Mouse (Mus musculus) spleen, postnatal 10 days (tissue): ENCODE measurements around the gene Sccpdh.

Experiments used
- DNase-seq, 2 experiments: peaks; one replicate each; pipeline ENCODE4 v3.0.0; 2021 to 2022; ENCODE audit warnings: low spot score in 2 of 2

Sccpdh gene

DNA sequence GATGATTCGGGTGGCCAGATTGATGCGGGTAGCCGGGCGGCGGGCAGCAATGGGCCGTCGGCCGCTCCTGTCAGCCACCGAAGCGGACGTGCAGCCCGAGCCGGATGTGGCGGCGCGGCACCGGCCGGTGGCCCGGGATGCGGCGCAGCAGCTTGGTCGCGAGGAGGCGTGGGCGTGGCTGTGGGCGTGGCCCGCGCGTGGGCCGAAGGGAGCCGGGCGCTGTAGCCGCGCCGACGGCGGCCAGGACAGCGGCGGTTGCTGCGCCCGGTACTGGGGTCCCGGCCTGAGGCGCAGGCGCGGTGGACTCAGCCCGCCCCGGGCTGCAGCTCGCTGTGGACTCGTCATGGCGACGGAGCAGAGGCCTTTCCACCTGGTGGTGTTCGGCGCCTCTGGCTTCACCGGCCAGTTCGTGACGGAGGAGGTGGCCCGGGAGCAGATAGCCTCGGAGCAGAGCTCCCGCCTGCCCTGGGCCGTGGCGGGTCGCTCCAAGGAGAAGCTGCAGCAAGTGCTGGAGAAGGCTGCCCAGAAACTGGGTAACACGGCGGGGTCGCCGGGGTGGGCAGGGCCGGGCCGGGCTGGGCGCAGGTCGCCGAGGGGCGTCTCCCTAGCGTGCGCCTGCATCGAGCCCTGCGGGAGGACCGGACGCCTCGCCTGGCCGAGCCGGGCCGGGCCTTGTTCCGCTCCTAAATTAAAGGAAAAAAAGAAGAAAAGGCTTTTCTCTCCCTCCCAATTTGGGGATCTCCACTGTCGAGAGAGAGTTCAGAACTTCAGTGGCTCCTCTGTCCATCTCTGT lies at the start of gene Sccpdh:
Sccpdh (plus strand) TSS at position 198 of the 793 bp plus-strand sequence.
- peak; percentile 74 to 87 for DNase-seq

DNA sequence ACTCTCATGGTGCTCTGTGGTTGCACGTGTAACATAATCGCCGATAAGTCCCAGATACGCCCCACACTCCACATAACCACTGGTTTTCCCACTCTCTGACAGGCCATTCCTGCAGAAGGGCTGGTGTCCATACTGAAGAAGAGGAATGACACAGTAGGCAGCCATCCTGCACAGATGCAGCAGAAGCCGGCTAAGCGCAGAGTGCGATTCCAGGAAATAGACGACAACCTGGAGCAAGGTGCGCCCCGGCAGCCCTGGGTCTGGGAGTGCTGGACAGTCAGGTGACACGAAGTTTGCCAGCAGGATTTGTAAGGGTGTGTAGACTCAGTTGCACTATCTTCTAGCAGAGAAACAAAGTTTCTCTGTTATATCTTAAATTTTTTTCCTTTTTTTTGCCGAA lies 45.3 kb upstream of the Sccpdh start:
- no peak for DNase-seq

DNA sequence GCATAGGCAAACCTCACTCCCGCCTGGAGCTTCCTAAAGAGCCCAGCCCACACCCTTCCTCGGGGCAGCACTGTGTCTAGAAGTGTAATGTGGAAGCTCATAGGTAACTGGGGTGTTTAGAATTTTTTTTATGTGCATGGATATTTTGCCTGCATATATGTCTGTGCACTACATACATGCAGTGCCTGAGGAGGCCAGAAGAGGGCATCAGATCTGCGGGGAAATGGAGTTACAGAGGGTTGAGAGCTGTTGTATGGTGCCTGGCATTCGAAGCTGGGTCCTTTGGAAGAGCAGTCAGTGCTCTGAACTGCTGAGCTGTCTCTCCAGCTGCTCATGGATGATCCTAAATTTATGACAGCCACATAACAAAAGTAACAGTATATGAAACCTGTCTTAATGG lies 44.4 kb upstream of the Sccpdh start:
- peak; percentile 29 to 74 for DNase-seq

DNA sequence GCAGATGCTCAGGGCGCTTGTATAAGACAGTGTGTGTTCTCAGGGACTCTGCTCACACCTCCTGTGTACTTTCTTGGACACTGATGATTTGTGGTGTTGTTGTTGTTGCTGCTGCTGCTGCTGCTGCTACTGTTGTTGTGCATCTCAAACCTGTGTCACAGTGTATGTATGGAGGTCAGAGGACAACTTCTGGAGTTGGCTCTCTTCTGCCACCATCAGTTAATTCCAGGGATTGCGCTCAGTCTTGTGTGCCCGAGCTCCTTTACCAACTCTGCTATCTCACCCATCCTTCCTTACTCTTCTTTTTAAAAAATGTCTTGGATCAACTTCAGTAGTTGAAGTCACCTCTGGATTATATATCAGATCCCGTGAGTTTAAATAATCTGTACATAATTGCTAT lies 43.7 kb upstream of the Sccpdh start:
- peak; percentile 53 to 75 for DNase-seq

DNA sequence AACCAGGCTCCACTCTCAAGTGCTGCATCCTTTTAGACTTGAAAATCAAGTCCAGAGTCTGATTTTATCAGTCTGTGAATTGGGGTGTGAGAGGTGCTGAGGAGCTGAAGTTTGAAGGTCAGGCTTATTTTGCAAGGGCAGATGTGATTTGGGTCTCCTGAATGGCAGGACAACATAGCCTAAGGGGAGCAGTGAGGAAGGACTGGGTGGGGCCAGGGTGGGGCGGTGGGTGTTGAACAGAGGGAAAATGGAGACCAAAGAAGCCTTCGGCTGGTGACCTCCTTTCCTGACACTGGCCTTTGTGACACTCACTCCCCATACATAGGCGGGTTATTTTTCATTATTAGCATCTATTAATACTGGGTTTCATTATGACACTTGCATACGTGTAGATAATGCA lies 40.2 kb upstream of the Sccpdh start:
- DNase-seq, result no peak

DNA sequence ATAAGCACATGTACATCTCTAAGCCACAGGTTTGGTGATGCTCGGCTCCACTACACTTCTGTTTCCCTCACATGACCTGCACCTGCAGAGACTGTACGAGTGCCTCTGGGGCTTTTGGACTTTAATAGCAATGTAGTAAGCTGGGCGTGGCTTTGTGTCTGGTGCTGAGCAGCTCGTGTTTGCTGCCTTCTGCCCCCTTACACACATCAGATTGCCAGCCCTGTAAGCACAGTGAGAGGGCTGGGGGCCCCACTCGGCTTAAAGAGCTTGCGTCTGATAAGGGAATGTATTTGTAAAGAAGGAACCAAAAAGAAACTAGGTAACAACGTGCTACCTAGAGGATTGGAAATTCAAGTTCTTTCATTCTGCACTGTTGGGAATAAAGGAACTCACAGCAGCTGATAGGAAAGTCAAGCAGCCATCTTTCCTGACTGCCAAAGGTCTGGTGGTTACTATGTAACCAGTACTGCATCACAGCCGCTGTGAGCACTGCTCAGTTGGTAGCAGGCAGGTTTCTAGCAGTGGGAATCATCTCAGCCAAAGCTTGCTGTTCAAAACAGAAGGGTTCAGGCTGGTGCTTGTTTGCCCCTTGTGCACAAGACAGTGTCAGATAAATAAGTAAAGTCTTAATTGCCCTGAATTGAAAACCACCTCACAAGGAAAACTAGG lies 39.4 kb upstream of the Sccpdh start:
- no peak for DNase-seq

DNA sequence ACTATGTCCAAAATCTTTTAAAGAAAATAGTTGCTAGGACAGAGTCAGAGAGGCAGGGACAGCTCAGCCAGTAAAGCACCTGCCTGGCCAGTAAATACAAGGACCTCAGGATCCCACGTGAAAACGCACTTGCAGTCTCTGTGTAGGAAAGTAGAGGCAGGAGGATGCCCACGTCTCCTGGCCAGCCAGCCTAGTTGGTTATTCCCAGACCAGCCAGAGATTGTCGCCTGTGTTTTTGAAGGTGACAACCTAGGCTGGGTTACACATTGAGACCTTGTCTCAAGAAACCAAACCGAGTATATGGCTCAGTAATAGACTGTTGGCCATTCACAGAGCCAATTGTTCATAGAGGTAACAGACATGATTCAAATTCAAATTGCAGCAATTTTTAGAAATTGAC lies 38.7 kb upstream of the Sccpdh start:
- no peak for DNase-seq

DNA sequence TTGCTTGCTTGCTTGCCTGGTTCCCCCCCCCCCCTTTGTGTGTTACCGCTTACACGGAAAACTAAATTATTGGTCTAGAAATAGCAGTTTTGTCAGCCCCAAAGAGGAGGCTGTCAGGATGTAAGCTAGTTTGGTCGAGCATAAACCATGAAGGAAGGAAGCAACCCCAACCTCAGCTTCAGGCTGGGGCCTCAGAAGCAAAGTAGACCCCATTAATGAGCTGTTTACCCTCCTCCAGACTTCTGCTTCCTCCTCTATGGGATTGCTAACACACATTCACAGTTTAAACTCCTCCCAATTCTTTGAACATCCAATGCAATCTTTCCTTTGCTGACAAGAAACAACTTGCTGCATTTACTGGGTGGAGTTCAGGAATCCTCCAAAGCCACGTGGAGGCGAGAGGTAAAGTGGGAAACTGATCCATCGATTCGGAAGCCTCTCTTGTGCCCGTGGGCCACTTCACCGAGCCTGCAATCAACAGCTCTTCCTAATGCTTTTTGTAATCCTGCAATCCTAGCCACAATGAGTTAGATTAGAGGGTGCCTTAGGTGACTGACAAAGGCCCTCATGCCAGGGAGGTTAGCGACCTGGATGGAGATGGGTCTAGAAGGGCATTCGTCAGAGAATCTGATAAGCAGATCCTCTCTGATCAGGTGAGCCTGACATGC lies 35.1 kb upstream of the Sccpdh start:
- DNase-seq, result no peak

DNA sequence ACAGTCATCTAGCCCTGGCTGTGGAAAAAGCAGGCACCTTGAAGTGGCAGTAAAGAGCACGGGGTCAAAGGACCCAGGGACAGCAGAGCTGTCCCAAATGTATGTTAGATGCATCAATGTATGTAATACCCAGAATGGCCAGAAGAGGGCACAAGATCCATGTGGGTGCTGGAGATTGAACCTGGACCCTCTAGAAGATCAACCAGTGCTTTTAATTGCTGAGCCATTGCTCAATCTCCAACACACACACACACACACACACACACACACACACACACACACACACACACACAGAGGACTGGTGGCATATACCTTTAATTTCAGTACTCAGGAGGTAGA lies 34.6 kb upstream of the Sccpdh start:
- peak; percentile 33 to 56 for DNase-seq

DNA sequence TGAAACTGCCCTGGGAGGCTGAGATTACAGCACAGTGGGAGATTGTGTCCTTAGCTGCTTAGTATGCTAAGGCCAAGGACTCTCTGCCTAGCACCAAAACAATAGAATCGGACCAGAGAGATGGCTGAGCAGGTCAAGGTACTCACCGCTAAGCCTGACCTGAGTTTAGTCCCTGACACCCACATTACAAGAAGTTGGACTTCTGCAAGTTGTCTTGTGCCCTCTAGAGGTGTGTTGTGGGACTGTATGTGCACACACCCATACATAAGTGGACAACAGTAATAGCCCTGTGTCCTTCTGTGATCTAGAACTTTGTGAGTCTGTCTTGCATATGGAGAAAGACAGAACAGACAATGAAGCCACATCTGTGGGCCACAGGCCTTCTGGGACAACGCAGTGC lies 33.9 kb upstream of the Sccpdh start:
- DNase-seq, result no peak

DNA sequence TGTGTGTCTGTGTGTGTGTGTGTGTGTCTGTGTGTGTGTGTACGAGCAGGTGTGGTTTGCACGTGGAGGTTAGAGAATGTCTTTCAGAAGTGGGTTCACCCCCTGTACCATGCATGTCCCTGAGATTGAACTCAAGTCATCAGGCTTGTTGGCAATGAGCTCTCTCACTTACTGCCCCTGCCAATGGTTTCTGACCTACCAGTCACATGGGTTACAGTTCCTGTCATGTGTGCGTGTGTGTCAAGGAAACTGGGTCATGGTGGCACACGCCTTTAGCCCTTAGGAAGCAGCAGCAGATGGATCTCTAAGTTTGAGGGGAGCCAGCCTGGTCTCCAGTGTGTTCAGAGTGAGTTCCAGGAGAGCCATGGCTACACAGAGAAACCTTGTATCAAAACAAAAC lies 25.3 kb upstream of the Sccpdh start:
- no peak for DNase-seq

DNA sequence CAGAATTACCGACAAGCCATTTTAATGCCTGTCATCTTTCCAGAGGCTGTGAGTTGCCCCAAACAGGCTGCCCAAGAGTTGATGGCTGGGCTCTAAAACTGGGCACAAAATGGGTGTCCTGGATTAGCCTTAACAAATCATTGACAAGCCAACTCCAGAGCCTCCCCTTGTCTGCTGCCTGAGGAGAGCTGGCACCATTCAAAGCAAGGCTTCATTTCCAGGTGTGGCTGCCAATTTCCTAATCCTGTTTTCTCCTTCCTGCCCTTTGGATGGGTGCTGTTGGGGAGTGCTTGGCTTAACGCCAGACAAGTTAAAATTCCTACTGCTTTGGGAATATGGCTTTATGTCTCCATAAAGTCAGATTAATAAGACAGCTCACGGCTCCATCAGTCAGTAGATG lies 23.9 kb upstream of the Sccpdh start:
- DNase-seq, result no peak

DNA sequence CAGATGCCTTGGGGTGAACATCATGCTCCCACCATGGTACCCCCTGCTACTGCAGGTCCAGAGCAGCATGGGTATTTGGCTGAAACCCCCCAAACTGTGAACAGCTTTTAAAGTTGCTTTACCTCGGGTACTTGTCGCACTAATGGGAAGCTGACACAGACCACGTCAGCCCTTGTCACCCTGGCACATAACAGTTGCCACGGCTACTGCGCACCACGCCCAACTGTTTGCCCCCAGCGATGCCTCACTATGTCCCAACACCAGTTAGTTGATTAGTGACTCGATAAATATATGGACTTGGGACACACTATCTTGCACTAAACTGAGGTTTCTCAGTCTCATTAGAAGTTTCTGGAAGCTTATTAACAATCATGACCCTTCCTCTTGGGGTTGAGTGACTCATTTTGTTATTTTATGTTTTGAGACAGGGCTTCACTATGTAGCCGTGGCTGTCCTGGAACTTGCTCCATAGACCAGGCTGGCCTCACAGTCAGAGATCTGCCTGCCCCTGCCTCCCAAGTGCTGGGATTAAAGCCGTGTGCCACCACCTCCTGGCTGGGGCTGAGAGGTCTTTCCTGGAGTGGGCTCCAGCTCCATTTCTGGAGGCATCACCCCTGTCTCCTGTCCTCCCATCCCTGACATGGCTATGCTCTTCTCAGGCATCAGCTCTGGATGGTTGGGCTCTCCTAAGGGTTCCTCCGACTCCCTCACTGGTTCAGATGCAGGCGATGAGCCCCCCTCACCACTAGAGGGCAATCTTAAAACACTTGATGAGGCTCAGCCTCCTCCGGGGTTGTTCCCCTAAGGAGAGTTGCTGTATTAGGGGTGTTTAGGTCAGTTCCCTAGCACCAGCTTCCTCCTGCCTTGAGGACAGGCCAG lies 22.7 kb upstream of the Sccpdh start:
- DNase-seq, result peak; percentile 53 to 78

DNA sequence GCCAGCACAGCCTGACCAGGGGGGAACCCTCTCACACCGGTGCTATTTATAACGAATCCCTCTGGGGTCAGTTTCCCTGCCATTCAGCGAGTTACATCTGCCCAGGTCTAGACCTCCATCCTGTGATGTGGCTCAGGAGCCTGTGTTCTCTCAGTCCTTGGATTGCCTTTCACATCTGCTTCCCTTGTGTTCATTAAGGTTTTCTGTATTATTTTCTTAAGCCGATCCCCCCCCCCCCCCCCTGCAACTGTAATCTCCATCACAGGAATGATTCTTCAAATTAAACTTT lies 22.1 kb upstream of the Sccpdh start:
- DNase-seq, result no peak

DNA sequence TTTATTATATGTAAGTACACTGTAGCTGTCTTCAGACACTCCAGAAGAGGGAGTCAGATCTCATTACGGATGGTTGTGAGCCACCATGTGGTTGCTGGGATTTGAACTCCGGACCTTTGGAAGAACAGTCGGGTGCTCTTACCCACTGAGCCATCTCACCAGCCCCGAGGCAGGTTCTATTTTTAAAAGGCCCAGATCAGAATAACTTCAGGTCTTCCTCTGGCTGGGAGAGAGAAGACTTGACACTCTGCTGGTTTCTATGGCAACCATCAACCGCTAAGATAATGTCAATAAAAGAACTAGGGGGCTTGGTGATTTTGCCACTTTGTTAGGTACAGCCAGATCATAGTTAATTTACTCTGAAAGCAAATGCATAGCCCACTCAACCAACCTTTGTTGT lies 19.3 kb upstream of the Sccpdh start:
- peak in 1 of 2 experiments; percentile 1 for DNase-seq

DNA sequence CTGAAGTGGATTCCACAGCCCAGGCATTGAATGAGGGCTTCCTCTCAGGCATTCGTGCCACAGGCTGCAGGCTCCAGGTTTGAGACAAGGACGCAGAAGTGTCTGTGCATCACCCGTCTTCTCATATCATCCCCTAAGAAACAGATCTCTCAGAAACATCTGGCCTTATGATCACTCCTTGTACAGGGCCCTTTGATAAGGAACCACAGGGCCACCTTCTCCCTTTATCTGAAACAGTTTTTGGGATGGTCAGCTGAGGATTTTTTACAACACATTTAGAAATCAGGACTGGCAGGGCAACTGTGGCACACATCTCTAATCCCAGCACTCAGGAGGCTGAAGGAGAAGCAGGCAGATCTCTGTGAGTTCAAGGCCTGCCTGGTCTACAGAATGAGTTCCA lies 18.7 kb upstream of the Sccpdh start:
- DNase-seq, result no peak

DNA sequence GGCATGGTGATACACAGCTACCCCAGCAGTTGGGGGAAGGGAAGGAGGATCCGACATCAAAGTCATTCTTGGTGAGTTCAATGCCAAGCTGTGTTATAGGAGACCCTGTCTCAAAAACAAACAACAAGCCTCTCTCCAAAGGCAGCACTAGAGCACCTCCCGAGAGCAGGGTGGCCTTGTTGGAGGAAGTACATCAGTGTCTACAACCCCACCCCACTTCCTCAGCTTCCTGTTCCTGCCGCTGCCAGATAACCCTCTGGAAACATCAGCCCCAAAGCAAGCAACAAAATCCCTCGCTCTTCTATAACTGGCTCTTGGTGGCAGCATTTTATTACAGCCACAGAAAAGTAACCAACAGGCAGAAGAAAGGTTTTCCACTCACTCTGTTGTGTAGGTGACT lies 17.7 kb upstream of the Sccpdh start:
- no peak for DNase-seq

DNA sequence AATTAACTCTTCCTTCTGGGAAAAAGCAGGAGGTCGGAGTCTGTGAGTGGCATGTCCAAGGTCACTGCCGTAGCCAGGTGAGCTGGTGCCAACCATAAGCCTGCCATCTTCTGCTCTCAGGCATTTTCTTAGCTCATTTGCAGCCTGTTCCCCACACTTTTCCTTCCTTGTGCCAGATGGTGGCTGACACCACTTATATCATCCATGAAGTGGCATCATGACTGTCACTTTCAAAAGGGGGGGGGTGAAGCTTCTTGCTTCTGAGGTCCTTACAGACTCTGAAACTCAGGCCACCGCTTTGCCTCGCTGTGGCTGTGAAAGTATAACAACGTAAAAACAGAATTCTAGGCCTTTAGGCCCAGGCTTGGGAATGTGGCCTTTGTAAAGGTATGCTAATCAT lies 16.8 kb upstream of the Sccpdh start:
- peak in 1 of 2 experiments; percentile 5 for DNase-seq

DNA sequence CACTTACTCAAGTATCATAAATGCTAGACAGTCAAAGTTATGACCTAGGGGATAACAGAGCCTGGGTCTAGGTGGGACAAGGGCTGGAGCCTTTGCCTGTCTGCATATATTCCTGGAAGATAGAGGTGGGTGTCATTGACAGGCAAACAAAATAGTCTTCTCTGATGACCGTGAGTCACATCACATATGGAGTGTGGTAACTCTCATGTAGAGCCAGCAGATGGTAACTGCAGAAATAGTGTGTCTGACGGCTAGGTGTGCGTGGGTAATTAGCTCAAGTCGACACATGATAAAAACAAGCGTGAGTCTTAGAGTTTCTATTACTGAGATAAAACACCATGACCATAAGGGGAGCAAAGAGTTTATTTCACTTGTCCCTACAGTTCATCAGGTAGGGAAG lies 4.9 kb upstream of the Sccpdh start:
- DNase-seq, result no peak

DNA sequence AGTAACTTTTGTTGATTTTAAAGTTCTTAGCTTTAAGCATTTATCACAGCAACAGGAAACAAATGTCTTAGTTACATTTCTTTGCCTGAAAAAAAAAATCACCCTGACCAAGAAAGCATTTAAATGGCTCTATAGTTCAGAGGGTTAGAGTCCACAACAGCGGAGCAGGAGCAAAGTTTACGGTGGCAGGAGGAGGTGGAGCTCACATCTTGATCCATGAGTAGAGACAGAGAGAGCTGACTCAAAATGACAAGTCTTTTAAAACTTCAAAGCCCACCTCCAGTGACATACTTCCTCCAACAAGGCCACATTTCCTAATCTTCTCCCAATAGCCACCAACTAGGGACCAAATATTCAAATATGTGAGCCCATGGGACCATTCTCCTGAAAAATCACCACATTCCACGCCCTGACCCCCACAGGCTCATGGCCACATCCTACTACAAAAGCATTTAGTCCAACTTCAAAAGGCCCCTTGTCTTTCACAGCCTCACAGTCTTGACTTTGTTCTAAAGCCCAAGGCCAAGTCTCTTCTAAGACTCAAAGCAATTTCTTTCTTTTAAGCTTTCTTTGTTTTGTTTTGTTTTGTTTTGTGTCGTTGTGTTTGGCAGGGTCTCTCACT lies 3.6 kb upstream of the Sccpdh start:
- DNase-seq, result no peak

DNA sequence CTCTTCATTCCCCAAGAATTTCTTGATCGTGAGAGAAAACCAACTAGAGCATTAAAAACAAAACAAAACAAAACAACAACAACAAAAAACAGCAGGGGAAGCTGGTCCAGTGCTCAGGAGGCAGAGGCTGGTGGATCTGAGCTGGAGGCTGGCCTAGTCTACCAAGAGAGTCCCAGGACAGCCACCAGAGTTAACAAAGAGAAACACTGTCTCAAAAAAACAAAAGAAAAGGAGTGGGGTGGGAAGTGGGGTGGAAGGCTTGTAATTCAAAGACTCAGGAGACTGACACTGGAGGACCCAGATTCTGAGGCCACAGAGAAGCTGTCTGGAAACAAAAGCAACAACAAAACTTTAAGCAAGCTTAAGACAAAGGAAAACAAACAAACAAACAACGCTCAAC lies 1.0 kb upstream of the Sccpdh start:
- DNase-seq, result peak in 1 of 2 experiments; percentile 6

DNA sequence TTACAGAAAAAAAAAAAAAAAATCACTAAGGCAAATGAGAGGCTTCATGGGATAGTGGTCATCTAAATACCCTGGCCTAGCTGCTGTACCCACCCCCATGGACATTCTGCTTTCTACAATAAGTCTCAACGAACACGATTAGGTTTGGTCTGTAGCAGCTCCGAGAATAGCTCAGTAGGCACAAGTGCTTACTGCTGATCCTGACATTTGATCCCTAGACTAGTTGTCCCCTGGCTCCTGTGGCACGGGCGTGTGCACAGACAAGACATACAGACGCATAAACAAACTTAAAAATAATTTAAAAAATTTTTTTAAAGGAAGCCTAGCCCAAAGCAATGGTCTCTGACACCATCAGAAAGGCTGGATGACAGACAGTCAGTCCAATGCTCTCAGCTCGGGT lies 560 bp upstream of the Sccpdh start:
- no peak for DNase-seq
